Mouse (Mus musculus) brain, embryonic 14.5 days (tissue): ENCODE results near the gene 2610042L04Rik. TPM values are rescaled to one million over a fixed set of nuclear protein-coding genes. Genes with fewer than 3 reads are reported as not detected.
"Not testable (repeated sequence)": the region's sequence is repeated elsewhere in the genome, so short reads cannot be mapped to it uniquely, and the experiment has no call there.

Experiments used
- DNase-seq: peaks from one replicate; pipeline ENCODE4 v3.0.0-alpha.2; 2011; ENCODE audit warnings: low read depth
- CTCF ChIP-seq: fragments of 200-500 bp; IDR thresholded peaks from 2 replicates; pipeline ENCODE4 v1.5.1; 2012; ENCODE audit warnings: inconsistent platforms, mild to moderate bottlenecking, moderate library complexity, borderline replicate concordance; ENCODE audit not compliant: insufficient read depth, insufficient read length; ENCODE audit errors: extremely low read depth
- polyA plus RNA-seq: library from polyadenylated mRNA; depleted of rRNA; stranded (reverse); fragments of >200 nt; gene quantifications from 2 replicates; pipeline ENCODE4 v1.2.3, GENCODE M21; 2012; rRNA removed

Gene 2610042L04Rik
- polyA plus RNA-seq, result 3.7 and 4.9 TPM in 2 replicates

DNA sequence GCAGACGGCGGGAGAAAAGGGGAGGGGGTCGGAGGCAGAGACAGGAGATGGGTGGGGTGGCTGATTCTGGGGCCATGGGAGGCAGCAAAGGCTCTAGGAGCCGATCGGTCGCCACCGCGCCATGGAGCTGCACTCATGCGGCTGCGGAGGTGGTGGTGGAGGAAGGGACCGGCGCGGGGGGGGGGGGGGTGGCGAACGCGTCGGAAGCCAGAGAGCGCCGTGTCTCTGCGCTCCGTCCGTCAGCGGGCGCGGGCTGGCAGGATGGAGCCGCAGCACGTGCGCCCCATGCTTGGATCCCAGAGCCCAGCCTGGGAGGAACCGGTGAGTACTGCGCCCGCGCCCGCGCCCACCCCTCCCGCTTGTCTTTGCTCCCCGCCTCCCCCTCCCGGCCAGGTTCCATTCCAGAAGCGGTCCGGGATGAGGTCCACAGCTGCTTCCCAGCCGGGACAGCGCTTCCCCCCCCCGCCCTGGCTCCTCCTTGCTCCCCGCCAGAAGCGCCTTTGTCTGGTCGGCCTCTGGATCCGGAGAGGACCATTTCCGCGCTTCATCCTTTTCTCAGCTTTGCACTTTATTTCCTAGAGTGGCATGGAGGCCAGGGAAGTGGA, at the start of gene 2610042L04Rik:
Gene 2610042L04Rik, plus strand, starts transcription at position 288 of the 605 bp plus-strand sequence.
- DNase-seq, result peak; percentile 41

DNA sequence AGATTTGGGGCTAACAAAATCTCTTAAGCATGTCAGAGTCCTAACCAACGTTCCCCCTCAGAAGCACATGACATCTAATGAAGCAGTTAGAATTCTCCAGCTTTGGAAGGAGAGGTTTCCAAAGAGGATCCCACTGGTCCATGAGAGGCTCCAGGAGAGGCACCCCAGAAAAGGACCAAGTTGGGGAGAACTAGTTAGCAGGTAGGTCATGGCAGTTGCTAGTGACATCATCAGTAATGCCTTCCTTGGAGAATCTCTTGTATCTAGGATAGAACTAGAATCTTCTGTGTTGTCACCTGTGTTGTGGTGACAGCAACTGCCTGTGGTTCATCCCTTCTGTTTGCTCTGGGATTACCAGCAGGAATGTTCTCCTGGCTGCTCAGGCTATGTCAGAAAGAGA, 17.6 kb upstream of the 2610042L04Rik start, which contains the start of gene Gm3149:
Gene Gm3149, plus strand, starts transcription at position 301 of the 400 bp plus-strand sequence.
- not testable (repeated sequence) for DNase-seq

DNA sequence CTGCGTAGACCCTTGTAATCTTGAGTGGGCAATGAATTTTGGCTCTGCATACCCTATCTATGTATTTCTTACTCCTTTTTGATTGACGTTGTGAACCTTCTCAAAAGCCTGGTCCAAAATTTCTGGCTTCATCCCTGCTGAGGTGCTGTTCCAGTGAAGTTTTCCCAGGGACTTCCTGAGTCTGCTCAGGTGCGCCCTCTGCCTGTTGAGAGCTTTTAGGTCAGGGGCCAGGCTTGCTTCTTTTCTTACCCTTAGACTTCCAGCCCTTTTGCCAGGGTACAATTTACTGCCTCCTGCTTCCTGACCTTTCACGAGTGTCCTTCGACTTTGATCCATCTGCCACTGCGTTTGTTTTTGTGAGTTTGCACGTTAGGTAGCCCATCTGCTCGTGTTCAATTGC, 943 bp downstream of the 2610042L04Rik start:
- TF ChIP-seq CTCF, result peak; percentile 27; the same call in 1 of the 2 replicates
- peak; percentile 0 for DNase-seq

- DNase-seq, result not testable (repeated sequence)
These were observed 34.4 kb downstream of the 2610042L04Rik start for GRCm38 (mm10) chr14:4368991-4369390.

- DNase-seq, result not testable (repeated sequence)
These were observed 35.1 kb downstream of the 2610042L04Rik start for GRCm38 (mm10) chr14:4369691-4370090.

DNA sequence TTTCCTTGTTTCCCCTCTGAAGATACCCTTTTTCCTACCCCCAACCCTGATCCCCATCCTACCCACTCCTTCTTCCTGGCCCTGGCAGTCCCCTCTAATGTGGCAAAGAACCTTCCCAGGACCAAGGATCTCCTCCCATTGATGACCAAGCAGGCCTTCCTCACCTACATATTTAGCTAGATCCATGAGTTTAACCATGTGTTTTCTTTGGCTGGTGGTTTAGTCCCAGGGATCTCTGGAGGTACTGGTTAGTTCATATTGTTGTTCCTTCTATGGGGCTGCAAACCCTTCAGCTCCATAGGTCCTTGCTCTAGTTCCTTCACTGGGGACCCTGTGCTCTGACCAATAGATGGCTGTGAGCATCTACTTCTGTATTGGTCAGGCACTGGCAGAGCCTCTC, 43.3 kb downstream of the 2610042L04Rik start:
- not testable (repeated sequence) for DNase-seq

DNA sequence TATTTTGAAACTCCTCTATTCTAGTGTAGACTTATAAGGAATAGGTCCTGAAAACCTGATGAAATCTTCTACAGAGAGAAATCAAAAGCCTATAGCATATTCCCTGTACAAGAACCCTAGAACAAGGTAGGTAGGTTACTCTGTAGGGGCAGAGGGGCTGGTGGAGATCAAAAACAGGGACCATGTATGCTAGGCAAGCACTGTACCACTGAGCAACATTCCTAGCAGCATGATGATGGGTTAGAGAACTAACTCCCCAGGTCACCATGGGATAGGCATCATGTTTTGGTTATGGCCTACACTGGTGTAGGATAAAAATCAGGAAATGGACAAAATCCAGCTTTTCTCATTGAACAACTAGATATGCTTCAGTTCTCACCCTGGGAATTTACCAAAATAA, 51.0 kb downstream of the 2610042L04Rik start:
- not testable (repeated sequence) for DNase-seq

GRCm38 (mm10) chr14:4392841-4393530, 58.4 kb downstream of the 2610042L04Rik start:
- not testable (repeated sequence) for DNase-seq

DNA sequence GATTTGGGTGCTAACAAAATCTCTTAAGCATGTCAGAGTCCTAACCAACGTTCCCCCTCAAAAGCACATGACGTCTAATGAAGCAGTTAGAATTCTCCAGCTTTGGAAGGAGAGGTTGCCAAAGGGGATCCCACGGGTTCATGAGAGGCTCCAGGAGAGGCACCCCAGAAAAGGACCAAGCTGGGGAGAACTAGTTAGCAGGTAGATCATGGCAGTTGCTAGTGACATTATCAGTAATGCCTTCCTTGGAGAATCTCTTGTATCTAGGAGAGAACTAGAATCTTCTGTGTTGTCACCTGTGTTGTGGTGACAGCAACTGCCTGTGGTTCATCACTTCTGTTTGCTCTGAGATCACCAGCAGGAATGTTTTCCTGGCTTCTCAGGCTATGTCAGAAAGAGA, 62.7 kb downstream of the 2610042L04Rik start, which contains the start of gene Gm3159:
Gene Gm3159, plus strand, starts transcription at position 301 of the 400 bp plus-strand sequence.
- DNase-seq, result not testable (repeated sequence)

GRCm38 (mm10) chr14:4398624-4399023, 64.1 kb downstream of the 2610042L04Rik start:
- DNase-seq, result not testable (repeated sequence)

DNA sequence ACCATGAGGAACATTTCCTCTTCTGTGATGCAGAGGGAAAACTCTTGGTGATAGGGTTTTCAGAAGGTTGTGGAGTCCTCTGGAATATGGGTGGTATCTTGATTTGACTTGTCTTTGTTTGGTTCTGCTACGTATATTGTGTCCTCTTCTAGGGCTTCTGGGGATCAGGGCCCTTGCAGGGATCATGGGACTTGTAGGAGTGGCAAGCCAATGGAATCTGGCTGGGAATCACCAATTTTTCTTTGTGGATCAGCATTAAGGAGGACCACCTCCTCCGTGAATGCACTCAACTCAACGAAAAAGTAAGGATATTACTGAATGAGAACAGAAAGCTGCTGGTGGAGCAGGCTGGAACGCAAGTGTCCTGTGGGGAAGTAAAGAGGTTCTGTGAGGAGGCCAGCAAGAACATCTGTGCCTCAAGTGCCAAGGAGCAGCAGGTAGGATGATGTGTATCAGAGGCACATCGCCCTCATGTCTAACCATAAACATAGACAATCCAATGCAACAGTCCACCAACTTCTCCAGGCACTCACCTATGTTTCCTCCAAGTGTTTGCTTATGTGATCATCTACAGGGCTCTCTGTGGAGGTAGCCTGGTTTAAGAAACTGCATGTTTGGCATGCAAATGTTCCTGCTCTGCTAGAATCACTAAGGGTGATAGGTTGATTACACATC, 65.7 kb downstream of the 2610042L04Rik start:
- not testable (repeated sequence) for DNase-seq

GRCm38 (mm10) chr14:4401245-4401644, 66.7 kb downstream of the 2610042L04Rik start:
- DNase-seq, result not testable (repeated sequence)

DNA sequence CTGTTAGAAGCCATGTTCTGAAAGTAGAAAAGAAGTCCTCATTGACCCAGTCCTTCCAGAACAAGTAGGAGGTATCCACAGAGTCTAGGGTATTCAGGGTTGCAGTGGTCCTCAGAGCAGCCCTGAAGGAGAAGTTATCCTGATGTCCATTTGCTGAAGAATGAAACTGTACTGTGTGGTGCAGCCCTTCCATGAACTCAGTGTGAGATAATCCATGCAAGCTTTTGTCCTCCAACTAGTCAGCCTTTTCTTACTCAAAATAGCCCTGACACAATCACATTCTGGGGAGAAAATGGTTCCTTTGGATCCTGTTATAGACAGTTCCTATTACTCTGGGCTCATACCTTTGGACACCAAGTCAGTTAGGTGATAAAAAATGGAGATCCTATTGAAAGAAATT, 69.3 kb downstream of the 2610042L04Rik start:
- not testable (repeated sequence) for DNase-seq

Other genes starting within 250 kb of the 2610042L04Rik start
- gene Gm8108, start 224.2 kb upstream of the 2610042L04Rik start, polyA plus RNA-seq, result 5.7 and 7.1 TPM in 2 replicates
- not detected in 2 replicates for gene Gm3127, start 169.7 kb upstream of the 2610042L04Rik start, polyA plus RNA-seq
- gene Gm2974, start 152.2 kb upstream of the 2610042L04Rik start, polyA plus RNA-seq, result 6.8 and 7.8 TPM in 2 replicates
- gene Gm3138, start 85.1 kb upstream of the 2610042L04Rik start, polyA plus RNA-seq, result not detected in 2 replicates
- gene Gm3149, start 17.5 kb upstream of the 2610042L04Rik start, polyA plus RNA-seq, result not detected in 2 replicates
- gene Gm3159, start 62.8 kb downstream of the 2610042L04Rik start, polyA plus RNA-seq, result not detected in 2 replicates
- 4.5 TPM in 2 replicates for gene Gm3164, start 80.7 kb downstream of the 2610042L04Rik start, polyA plus RNA-seq
- gene Gm3173, start 96.2 kb downstream of the 2610042L04Rik start, polyA plus RNA-seq, result 4.9 and 6.0 TPM in 2 replicates
- gene Gm3182, start 147.0 kb downstream of the 2610042L04Rik start, polyA plus RNA-seq, result not detected in 2 replicates
- gene Gm3047, start 220.6 kb downstream of the 2610042L04Rik start, polyA plus RNA-seq, result not detected in 2 replicates